Mouse (Mus musculus): ENCODE measurements at regions not wholly inside any gene's neighbourhood (a gene's known extent, or its start where the extent isn't known, plus 50 kb on each side); places are given as distances from the start of the nearest gene placed in this dataset.

- intact Hi-C loops (cut with DNase I), result no loop called here
Observed at GRCm38 (mm10) chr3:61064720-61065119, 62.1 kb downstream of the P2ry1 start.

GRCm38 (mm10) chr3:61067067-61067466 is 64.5 kb downstream of the P2ry1 start:
- intact Hi-C loops (cut with DNase I), result no loop called here

- intact Hi-C loops (cut with DNase I), result no loop called here
Observed at GRCm38 (mm10) chr3:61068229-61068628, 65.6 kb downstream of the P2ry1 start.

- intact Hi-C loops (cut with DNase I), result no loop called here
Observed at GRCm38 (mm10) chr3:61071041-61071440, 68.4 kb downstream of the P2ry1 start.

- intact Hi-C loops (cut with DNase I), result no loop called here
Observed at GRCm38 (mm10) chr3:61072330-61072729, 69.7 kb downstream of the P2ry1 start.

GRCm38 (mm10) chr3:61073103-61073502 is 70.5 kb downstream of the P2ry1 start:
- intact Hi-C loops (cut with DNase I), result no loop called here

GRCm38 (mm10) chr3:61073806-61074205 is 71.2 kb downstream of the P2ry1 start:
- intact Hi-C loops (cut with DNase I), result no loop called here

- intact Hi-C loops (cut with DNase I), result no loop called here
Observed at GRCm38 (mm10) chr3:61075839-61076238, 73.2 kb downstream of the P2ry1 start.

GRCm38 (mm10) chr3:61089931-61090330 is 87.3 kb downstream of the P2ry1 start:
- intact Hi-C loops (cut with DNase I), result no loop called here

GRCm38 (mm10) chr3:61092031-61092430 is 89.4 kb downstream of the P2ry1 start:
- intact Hi-C loops (cut with DNase I), result no loop called here

- intact Hi-C loops (cut with DNase I), result no loop called here
Observed at GRCm38 (mm10) chr3:61116364-61116763, 113.8 kb downstream of the P2ry1 start.

- intact Hi-C loops (cut with DNase I), result no loop called here
Observed at GRCm38 (mm10) chr3:61133096-61133495, 130.5 kb downstream of the P2ry1 start.

GRCm38 (mm10) chr3:61154087-61154486 is 151.5 kb downstream of the P2ry1 start:
- intact Hi-C loops (cut with DNase I), result no loop called here

GRCm38 (mm10) chr3:61159811-61160210 is 157.2 kb downstream of the P2ry1 start:
- intact Hi-C loops (cut with DNase I), result no loop called here

GRCm38 (mm10) chr3:61161384-61161783 is 158.8 kb downstream of the P2ry1 start:
- intact Hi-C loops (cut with DNase I), result no loop called here

GRCm38 (mm10) chr3:61185789-61186188 is 175.6 kb upstream of the Rap2b start:
- intact Hi-C loops (cut with DNase I), result no loop called here

- intact Hi-C loops (cut with DNase I), result no loop called here
Observed at GRCm38 (mm10) chr3:61188662-61189061, 172.8 kb upstream of the Rap2b start.

- intact Hi-C loops (cut with DNase I), result no loop called here
Observed at GRCm38 (mm10) chr3:61216562-61216961, 144.9 kb upstream of the Rap2b start.

- intact Hi-C loops (cut with DNase I), result no loop called here
Observed at GRCm38 (mm10) chr3:61224505-61224904, 136.9 kb upstream of the Rap2b start.

GRCm38 (mm10) chr3:61225054-61225453 is 136.4 kb upstream of the Rap2b start:
- intact Hi-C loops (cut with DNase I), result no loop called here

- intact Hi-C loops (cut with DNase I), result loop anchor here (10.0 kb wide), 1 partner anchor 593 kb away; no protein-coding TSS in a partner anchor
Observed at GRCm38 (mm10) chr3:61241380-61241779, 120.1 kb upstream of the Rap2b start.

GRCm38 (mm10) chr3:61243876-61244527 is 117.4 kb upstream of the Rap2b start:
- intact Hi-C loops (cut with DNase I), result loop anchor here (2.0 to 10.0 kb wide), 2 partner anchors 591 to 949 kb away; no protein-coding TSS in a partner anchor

- intact Hi-C loops (cut with DNase I), result loop anchor here (10.0 kb wide), 1 partner anchor 588 kb away; no protein-coding TSS in a partner anchor
Observed at GRCm38 (mm10) chr3:61246429-61246828, 115.0 kb upstream of the Rap2b start.
